Mouse (Mus musculus) cerebellum, adult 2 months (tissue): ENCODE results near the gene Itgav.

Experiments used
- CTCF ChIP-seq: fragments of 200-500 bp; IDR thresholded peaks from 2 replicates; pipeline ENCODE4 v1.5.1; 2011; ENCODE audit warnings: low read depth, mild to moderate bottlenecking, control low read depth, low read length, moderate library complexity, borderline replicate concordance; ENCODE audit not compliant: insufficient read depth
- POLR2A ChIP-seq: fragments of 200-500 bp; IDR thresholded peaks from 2 replicates; pipeline ENCODE4 v1.6.1; 2011; ENCODE audit warnings: low read length, control low read depth, borderline replicate concordance; ENCODE audit not compliant: insufficient read depth

GRCm38 (mm10) chr2:83754306-83754837 lies 30.2 kb downstream of the Itgav start:
- TF ChIP-seq CTCF (no peak), POLR2A (no peak)
